Mouse (Mus musculus) macrophage (primary cell): Measurements from ENCODE around the gene 1110051M20Rik. TPM values are rescaled to one million over a fixed set of nuclear protein-coding genes. Genes with fewer than 3 reads are reported as not detected.

ENCODE experiments used
- H3K27ac ChIP-seq: fragments of 350-480 bp; formaldehyde crosslinking; 2 replicates; pipeline ENCODE4 v1.9.0; 2021
- H3K36me3 ChIP-seq: fragments of 350-480 bp; formaldehyde crosslinking; 2 replicates; pipeline ENCODE4 v1.9.0; 2021; ENCODE audit errors: inconsistent target
- H3K4me3 ChIP-seq: fragments of 350-480 bp; formaldehyde crosslinking; 2 replicates; pipeline ENCODE4 v1.9.0; 2021; ENCODE audit errors: inconsistent target
- H3K79me2 ChIP-seq: fragments of 350-480 bp; formaldehyde crosslinking; 2 replicates; pipeline ENCODE4 v1.9.0; 2021; ENCODE audit errors: inconsistent target
- WGBS: methylation state at CpG from one replicate; pipeline ENCODE4 v1.1.7; 2026; ENCODE audit warnings: inconsistent platforms; ENCODE audit not compliant: missing documents; 5-methylcytosine and 5-hydroxymethylcytosine counted together
- polyA plus RNA-seq: library from polyadenylated mRNA; stranded (reverse); fragments of 250-400 nt; gene quantifications from 3 replicates; pipeline ENCODE4 v1.2.4, GENCODE M21; 2018; ENCODE audit warnings: inconsistent platforms

Gene 1110051M20Rik
- polyA plus RNA-seq, 1 experiment from 2014 or later = 5.0 TPM

GRCm38 (mm10) chr2:91421641-91422040, 22.9 kb downstream of the 1110051M20Rik start:
- Histone ChIP-seq H3K4me3 (no peak overlapping the region), H3K27ac (no peak overlapping the region), H3K36me3 (no peaks in the 10 kb centered on the region), H3K79me2 (no peaks in the 10 kb centered on the region)
- 94% methylated on average over 5 of the region's 5 CpGs for WGBS

GRCm38 (mm10) chr2:91413811-91414210, 30.7 kb downstream of the 1110051M20Rik start:
- Histone ChIP-seq H3K79me2 (no peaks in the 10 kb centered on the region), H3K4me3 (no peak overlapping the region), H3K27ac (no peak overlapping the region), H3K36me3 (no peaks in the 10 kb centered on the region)
- 100% methylated on average over 1 of the region's 1 CpGs for WGBS

DNA sequence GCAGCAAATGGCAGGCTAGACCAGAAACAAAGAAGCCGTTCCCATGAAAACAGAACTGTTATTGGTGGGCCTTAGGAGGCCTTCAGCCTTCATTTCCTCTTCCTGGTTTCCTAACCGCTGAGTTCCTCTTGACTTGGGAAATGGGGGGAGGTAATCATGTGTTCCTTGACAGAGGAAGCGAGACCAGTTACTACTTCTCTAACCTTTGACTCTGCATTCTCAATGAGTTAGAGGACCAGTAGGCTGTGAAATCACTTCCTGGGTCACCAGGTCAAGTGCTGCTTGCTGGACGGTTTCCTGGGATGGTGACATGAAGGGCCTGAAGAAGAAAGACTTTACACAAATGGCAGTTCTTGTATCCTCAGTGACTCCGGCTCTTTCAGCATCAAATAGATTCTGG, 32.1 kb downstream of the 1110051M20Rik start:
- Histone ChIP-seq H3K27ac (peak overlapping the region; percentile 68), H3K79me2 (no peaks in the 10 kb centered on the region), H3K36me3 (no peaks in the 10 kb centered on the region), H3K4me3 (no peak overlapping the region)
- WGBS = 20% methylated on average over 5 of the region's 5 CpGs

DNA sequence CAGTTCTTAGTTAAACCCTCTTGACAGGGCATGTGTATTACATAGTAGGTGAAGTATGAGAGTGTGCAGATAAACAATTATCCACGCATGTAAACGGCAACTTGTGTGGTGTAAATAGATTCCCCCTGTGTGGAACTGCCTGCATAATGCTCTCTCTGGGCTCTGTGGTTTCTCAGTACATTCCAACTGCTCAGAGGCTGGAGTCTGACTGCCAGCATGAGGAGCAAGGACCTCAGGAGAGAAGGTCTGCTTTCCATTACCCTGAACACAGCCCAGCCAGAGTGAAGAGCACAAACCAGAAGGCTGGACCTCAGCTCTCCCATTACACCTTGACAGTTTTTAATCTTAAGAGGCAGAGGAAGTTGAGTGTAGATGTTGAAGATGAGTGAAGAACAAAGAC, 33.0 kb downstream of the 1110051M20Rik start:
- 94% methylated on average over 2 of the region's 2 CpGs for WGBS
- H3K36me3 ChIP-seq = no peaks in the 10 kb centered on the region
- no peaks in the 10 kb centered on the region for H3K79me2 ChIP-seq
- no peak overlapping the region for H3K4me3 ChIP-seq
- H3K27ac ChIP-seq = no peak overlapping the region; the same call in 1 of the 2 replicates

DNA sequence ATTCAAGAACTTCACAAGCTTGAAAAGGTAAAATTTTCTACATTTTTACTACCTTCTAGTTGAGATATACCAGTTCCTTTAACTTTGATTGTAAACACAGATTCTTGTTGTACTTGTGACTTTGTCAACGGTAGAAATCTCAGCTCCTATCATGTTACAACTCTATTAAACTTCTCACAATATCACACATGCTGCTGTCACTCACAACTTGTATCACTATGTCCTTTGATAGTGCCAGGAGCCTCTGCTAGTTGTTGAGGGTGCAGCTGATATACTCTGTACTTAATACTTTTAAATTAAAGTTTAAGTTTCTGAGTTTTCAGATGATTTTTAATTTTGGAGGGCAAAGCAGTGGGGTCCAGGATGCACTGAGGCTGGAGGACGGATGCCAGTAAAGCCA, 36.5 kb downstream of the 1110051M20Rik start:
- Histone ChIP-seq H3K27ac (no peak overlapping the region), H3K36me3 (no peaks in the 10 kb centered on the region), H3K79me2 (no peaks in the 10 kb centered on the region), H3K4me3 (no peak overlapping the region)
- WGBS = 100% methylated on average over 2 of the region's 2 CpGs

DNA sequence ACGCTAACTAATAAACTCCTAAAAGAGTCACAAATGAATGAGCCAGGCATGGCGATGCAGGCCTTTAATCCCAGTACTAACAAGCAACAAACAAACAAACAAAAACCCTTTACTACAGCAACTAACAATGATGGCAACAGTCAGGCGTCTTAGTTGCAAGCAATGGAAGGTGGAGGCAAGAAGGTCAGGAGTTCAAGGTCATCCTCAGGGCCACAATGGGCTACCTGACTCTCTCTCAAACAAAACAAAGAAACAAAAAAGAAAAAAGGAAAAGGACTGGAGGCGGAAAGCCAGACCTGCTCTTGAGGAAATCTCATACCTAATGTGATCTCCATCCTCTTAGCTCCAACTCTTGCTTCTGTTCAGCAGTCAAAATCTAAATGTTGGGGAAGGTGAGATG, 39.4 kb downstream of the 1110051M20Rik start:
- Histone ChIP-seq H3K4me3 (no peak overlapping the region), H3K36me3 (no peaks in the 10 kb centered on the region), H3K79me2 (no peaks in the 10 kb centered on the region), H3K27ac (no peak overlapping the region)
- 95% methylated on average over 4 of the region's 4 CpGs for WGBS

GRCm38 (mm10) chr2:91399727-91400126, 44.8 kb downstream of the 1110051M20Rik start:
- no peak overlapping the region for H3K27ac ChIP-seq
- 90% methylated on average over 2 of the region's 2 CpGs for WGBS
- no peak overlapping the region for H3K4me3 ChIP-seq
- H3K79me2 ChIP-seq = no peaks in the 10 kb centered on the region
- no peaks in the 10 kb centered on the region for H3K36me3 ChIP-seq

DNA sequence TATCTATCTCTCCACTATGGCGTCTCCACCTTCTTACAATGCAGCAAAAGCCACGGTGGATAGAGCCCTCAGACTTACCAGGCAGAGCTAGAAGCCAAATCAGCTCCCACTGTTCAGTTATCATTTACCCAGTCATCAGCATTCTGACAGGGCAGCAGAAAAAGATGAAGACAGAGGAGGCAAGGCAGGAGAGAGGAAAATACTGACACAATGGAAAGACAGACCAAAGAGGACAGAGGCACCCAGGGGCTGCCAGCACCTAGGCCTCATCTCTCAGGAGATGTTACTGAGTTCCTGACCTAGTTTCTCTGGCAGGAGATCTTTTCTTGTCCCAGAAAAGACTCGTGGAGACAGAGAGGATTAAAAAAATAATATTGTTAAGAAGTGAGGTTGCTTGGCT, 45.3 kb downstream of the 1110051M20Rik start:
- H3K79me2 ChIP-seq = no peaks in the 10 kb centered on the region
- no peak overlapping the region for H3K4me3 ChIP-seq
- H3K36me3 ChIP-seq = no peaks in the 10 kb centered on the region
- no peak overlapping the region for H3K27ac ChIP-seq
- WGBS = 86% methylated on average over 3 of the region's 3 CpGs

DNA sequence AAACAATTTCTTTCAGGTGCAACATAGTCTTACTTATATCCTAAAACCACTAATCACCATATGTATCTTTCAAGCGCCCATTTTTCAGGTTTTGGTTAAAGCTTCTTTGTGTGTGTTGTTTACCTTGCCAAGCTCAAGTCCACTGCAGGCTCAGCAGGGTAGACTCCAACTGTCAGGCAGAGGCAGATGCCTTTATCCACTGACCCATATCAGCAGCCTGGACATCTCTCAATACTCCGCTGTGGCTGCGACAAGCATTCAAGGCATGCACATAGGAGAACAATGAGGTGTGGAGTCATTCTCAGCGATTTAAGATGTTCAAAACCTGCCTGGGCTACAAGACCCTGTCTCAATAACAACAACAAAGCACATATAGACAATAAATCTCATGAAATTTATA, 50.4 kb downstream of the 1110051M20Rik start:
- Histone ChIP-seq H3K4me3 (no peak overlapping the region), H3K79me2 (no peaks in the 10 kb centered on the region), H3K36me3 (no peaks in the 10 kb centered on the region), H3K27ac (no peak overlapping the region)
- 97% methylated on average over 4 of the region's 4 CpGs for WGBS

GRCm38 (mm10) chr2:91388738-91389137, 55.8 kb downstream of the 1110051M20Rik start:
- Histone ChIP-seq H3K27ac (no peak overlapping the region), H3K79me2 (no peaks in the 10 kb centered on the region), H3K4me3 (no peak overlapping the region), H3K36me3 (no peaks in the 10 kb centered on the region)
- WGBS = 86% methylated on average over 3 of the region's 3 CpGs

- Histone ChIP-seq H3K36me3 (no peaks in the 10 kb centered on the region), H3K27ac (no peak overlapping the region), H3K4me3 (no peak overlapping the region), H3K79me2 (no peaks in the 10 kb centered on the region)
- 77% methylated on average over 2 of the region's 3 CpGs for WGBS
Measured at GRCm38 (mm10) chr2:91388281-91388680, 56.2 kb downstream of the 1110051M20Rik start.

DNA sequence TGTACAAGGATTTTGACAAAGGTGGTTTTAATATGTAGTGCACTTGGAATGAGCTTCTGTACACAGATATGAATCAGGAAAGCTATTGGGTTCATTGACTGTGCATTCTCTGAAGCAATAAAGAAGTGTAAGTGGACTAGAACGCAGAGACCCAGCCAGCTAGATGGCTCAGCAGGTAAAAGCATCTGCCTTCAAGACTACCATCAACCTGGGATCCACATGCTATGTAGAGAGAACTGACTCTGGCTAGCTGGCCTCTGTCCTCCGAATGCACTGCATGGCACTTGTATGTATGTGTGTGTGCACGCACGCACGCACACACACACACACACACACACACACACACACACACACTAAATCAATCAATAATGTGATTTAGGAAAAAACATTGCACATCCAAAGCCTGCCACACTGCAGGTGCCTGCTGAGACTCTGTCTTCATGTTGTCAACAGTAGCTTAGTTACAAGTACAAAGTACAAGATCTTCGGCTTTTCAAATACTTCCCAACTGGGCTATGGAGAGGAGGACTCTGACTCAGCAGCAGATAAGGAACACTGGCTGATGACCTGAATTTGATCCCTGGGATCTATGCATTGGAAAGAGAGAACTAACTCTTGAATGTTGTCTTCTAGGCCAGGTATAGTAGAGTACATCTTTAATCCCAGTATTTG, 57.1 kb downstream of the 1110051M20Rik start:
- no peak overlapping the region for H3K4me3 ChIP-seq
- H3K36me3 ChIP-seq = no peaks in the 10 kb centered on the region
- H3K79me2 ChIP-seq = no peaks in the 10 kb centered on the region
- 97% methylated on average over 2 of the region's 6 CpGs for WGBS
- H3K27ac ChIP-seq = no peak overlapping the region

DNA sequence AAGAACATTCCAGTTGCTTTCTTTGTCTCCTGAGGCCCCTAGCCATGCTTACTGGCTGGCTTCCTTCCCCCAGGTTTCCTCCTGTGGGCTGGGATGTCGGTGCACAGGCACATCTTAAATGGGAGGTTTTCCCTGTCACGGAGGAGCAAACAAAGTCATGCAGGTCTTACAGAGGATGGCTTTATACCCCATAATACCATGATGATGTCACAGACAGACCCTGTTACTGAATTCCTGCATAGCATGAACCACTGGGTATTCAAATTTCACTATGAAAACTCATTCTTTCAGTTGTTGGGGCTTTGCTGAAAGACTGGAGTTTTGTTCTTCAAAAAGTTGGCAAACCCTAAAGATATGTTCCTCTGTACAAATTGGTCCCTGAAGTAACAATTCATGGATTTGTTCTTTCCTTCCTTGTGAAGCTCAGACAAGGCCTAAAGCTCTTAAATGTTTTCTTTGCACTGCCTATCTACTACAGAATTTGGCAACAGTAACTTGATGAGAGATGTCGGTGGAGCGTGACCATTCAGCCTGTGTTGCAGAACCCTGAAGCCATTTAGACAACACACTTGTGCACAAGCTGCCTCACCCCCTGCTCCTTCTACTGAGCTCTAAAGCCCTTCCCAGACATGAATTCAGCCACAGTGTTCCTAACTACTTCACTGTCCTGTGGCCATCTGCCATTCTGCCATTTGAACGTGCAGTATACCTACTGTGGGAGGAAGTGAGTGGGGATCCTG, 57.8 kb downstream of the 1110051M20Rik start:
- WGBS = 86% methylated on average over 5 of the region's 5 CpGs

DNA sequence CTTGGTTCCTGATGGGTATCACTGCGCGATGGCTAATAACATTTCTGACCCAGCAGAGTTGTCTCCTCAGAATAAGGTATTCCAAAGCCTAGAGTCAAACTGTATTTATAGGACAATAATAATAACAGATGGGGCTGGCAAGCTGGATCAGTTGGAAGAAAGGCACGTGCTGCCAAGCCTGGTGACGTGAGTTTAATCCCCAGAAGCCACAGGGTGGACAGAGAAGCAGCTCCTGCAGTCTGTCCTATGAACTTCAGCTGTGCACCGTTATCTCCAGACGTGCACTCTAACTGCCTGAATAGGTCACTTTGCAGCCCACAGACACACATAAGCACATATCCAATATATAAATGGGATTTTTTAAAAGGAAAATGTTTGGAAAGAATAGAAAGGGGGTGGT, 61.2 kb downstream of the 1110051M20Rik start:
- no peaks in the 10 kb centered on the region for H3K79me2 ChIP-seq
- H3K36me3 ChIP-seq = no peaks in the 10 kb centered on the region
- no peak overlapping the region for H3K27ac ChIP-seq
- WGBS = 98% methylated on average over 6 of the region's 6 CpGs
- no peak overlapping the region for H3K4me3 ChIP-seq

More for the DNA sequence above, 57.8 kb downstream of the 1110051M20Rik start:
- no peaks in the 10 kb centered on the region for H3K79me2 ChIP-seq
- H3K4me3 ChIP-seq = no peak overlapping the region
- no peak overlapping the region for H3K27ac ChIP-seq
- H3K36me3 ChIP-seq = no peaks in the 10 kb centered on the region

GRCm38 (mm10) chr2:91377038-91377437, 67.5 kb downstream of the 1110051M20Rik start:
- H3K27ac ChIP-seq = no peak overlapping the region
- no peaks in the 10 kb centered on the region for H3K79me2 ChIP-seq
- H3K36me3 ChIP-seq = no peaks in the 10 kb centered on the region
- 84% methylated on average over 7 of the region's 7 CpGs for WGBS
- H3K4me3 ChIP-seq = no peak overlapping the region
